Mouse (Mus musculus): ENCODE results near the gene Kdf1. TPM values are rescaled to one million over a fixed set of nuclear protein-coding genes. Genes with fewer than 3 reads are reported as not detected.

Kdf1 gene
- total and polyA plus RNA-seq, 2 experiments from 2014 or later: 0.26 to 0.60 TPM

- peak; percentile 51 for DNase-seq (ENCODE audit: low spot score)
- ATAC-seq: no peak
- H3K27ac ChIP-seq: no peak overlapping the region
- H3K9ac ChIP-seq (replicated peaks; ENCODE audit: low read length): no peak overlapping the region
- WGBS: 20% methylated on average over 7 of the region's 7 CpGs
- TF ChIP-seq CTCF (IDR thresholded peaks at IDR 0.05; ENCODE audit: low read depth): peak; percentile 43
- no peaks in the 10 kb centered on the region for H3K4me1 ChIP-seq (ENCODE audit: insufficient read depth, low read length)
- peaks cover 19% of the 10 kb centered on the region; the same call in 1 of the 2 replicates for H3K27me3 ChIP-seq (ENCODE audit: insufficient read depth, low read length)
- H3K4me2 ChIP-seq (ENCODE audit: low read depth, low read length): peak overlapping the region; percentile 89
- H3K9me3 ChIP-seq (ENCODE audit: low read length): no peaks in the 10 kb centered on the region
- no peaks in the 10 kb centered on the region for H3K36me3 ChIP-seq (ENCODE audit: insufficient read depth, low read length)
- H3K4me3 ChIP-seq (ENCODE audit: low read length): no peak overlapping the region
Measured at GRCm38 (mm10) chr4:133495711-133496110, 23.1 kb upstream of the Kdf1 start.

- WGBS: 21% methylated on average over 6 of the region's 6 CpGs
- no peak for ATAC-seq
- no peaks in the 10 kb centered on the region for H3K4me1 ChIP-seq (ENCODE audit: insufficient read depth, low read length)
- H3K36me3 ChIP-seq (ENCODE audit: insufficient read depth, low read length): no peaks in the 10 kb centered on the region
- no peak overlapping the region for H3K27ac ChIP-seq
- no peaks in the 10 kb centered on the region for H3K9me3 ChIP-seq (ENCODE audit: low read length)
- peaks cover 19% of the 10 kb centered on the region; the same call in 1 of the 2 replicates for H3K27me3 ChIP-seq (ENCODE audit: insufficient read depth, low read length)
- DNase-seq (ENCODE audit: low spot score): no peak
- TF ChIP-seq CTCF (IDR thresholded peaks at IDR 0.05; ENCODE audit: low read depth): no peak
- peak overlapping the region; percentile 66 for H3K4me3 ChIP-seq (ENCODE audit: low read length)
- H3K9ac ChIP-seq (replicated peaks; ENCODE audit: low read length): peak overlapping the region; percentile 77; the same call in 1 of the 2 replicates
- peak overlapping the region; percentile 89 for H3K4me2 ChIP-seq (ENCODE audit: low read depth, low read length)
Measured at GRCm38 (mm10) chr4:133496738-133497445, 21.9 kb upstream of the Kdf1 start.

GRCm38 (mm10) chr4:133497461-133498159 lies 21.2 kb upstream of the Kdf1 start:
- WGBS: under 1% methylated on average over 67 of the region's 70 CpGs
- DNase-seq (ENCODE audit: low spot score) (peak; percentile 49), ATAC-seq (peak; percentile 27)
- Histone ChIP-seq H3K4me2 (ENCODE audit: low read depth, low read length) (peak overlapping the region; percentile 89), H3K27ac (peak overlapping the region; percentile 49; the same call in 1 of the 2 replicates), H3K27me3 (ENCODE audit: insufficient read depth, low read length) (peaks cover 19% of the 10 kb centered on the region; the same call in 1 of the 2 replicates), H3K36me3 (ENCODE audit: insufficient read depth, low read length) (no peaks in the 10 kb centered on the region), H3K4me3 (ENCODE audit: low read length) (peak overlapping the region; percentile 66), H3K4me1 (ENCODE audit: insufficient read depth, low read length) (no peaks in the 10 kb centered on the region), H3K9ac (replicated peaks; ENCODE audit: low read length) (peak overlapping the region; percentile 77), H3K9me3 (ENCODE audit: low read length) (no peaks in the 10 kb centered on the region)
- TF ChIP-seq CTCF (IDR thresholded peaks at IDR 0.05; ENCODE audit: low read depth): no peak

- peaks cover 19% of the 10 kb centered on the region; the same call in 1 of the 2 replicates for H3K27me3 ChIP-seq (ENCODE audit: insufficient read depth, low read length)
Measured at GRCm38 (mm10) chr4:133498160-133498724, 20.5 kb upstream of the Kdf1 start, which contains the start of gene Trnp1. TSS of gene Trnp1 (minus strand) at chr4:133498550.

GRCm38 (mm10) chr4:133501514-133501913 lies 17.2 kb upstream of the Kdf1 start:
- H3K4me1 ChIP-seq (ENCODE audit: insufficient read depth, low read length): no peaks in the 10 kb centered on the region
- TF ChIP-seq CTCF (IDR thresholded peaks at IDR 0.05; ENCODE audit: low read depth): no peak
- ATAC-seq (no peak), DNase-seq (ENCODE audit: low spot score) (no peak)
- H3K4me3 ChIP-seq (ENCODE audit: low read length): no peak overlapping the region
- 61% methylated on average over 7 of the region's 7 CpGs for WGBS
- no peak overlapping the region for H3K9ac ChIP-seq (replicated peaks; ENCODE audit: low read length)
- H3K4me2 ChIP-seq (ENCODE audit: low read depth, low read length): no peak overlapping the region
- H3K9me3 ChIP-seq (ENCODE audit: low read length): no peaks in the 10 kb centered on the region
- no peaks in the 10 kb centered on the region for H3K36me3 ChIP-seq (ENCODE audit: insufficient read depth, low read length)
- H3K27me3 ChIP-seq (ENCODE audit: insufficient read depth, low read length): peaks cover 19% of the 10 kb centered on the region; the same call in 1 of the 2 replicates
- H3K27ac ChIP-seq: no peak overlapping the region

More at GRCm38 (mm10) chr4:133498160-133498724, 20.5 kb upstream of the Kdf1 start, which contains the start of gene Trnp1:
- Histone ChIP-seq H3K4me2 (ENCODE audit: low read depth, low read length) (peak within 1 kb of the TSS; percentile 89), H3K4me1 (ENCODE audit: insufficient read depth, low read length) (no peaks in the 10 kb centered on the region), H3K36me3 (ENCODE audit: insufficient read depth, low read length) (no peaks in the 10 kb centered on the region), H3K9ac (replicated peaks; ENCODE audit: low read length) (peak within 1 kb of the TSS; percentile 77), H3K9me3 (ENCODE audit: low read length) (no peaks in the 10 kb centered on the region), H3K27ac (peak within 1 kb of the TSS; percentile 49; the same call in 1 of the 2 replicates), H3K4me3 (ENCODE audit: low read length) (peak within 1 kb of the TSS; percentile 66)
- peak; percentile 87 for ATAC-seq
- DNase-seq (ENCODE audit: low spot score): peak; percentile 91
- TF ChIP-seq CTCF (IDR thresholded peaks at IDR 0.05; ENCODE audit: low read depth): no peak
- WGBS: under 1% methylated on average over 37 of the region's 53 CpGs

- 48% methylated on average over 5 of the region's 5 CpGs for WGBS
- no peak overlapping the region for H3K4me2 ChIP-seq (ENCODE audit: low read depth, low read length)
Measured at GRCm38 (mm10) chr4:133504300-133504699, 14.5 kb upstream of the Kdf1 start.

More at GRCm38 (mm10) chr4:133504300-133504699, 14.5 kb upstream of the Kdf1 start:
- Histone ChIP-seq H3K27ac (no peak overlapping the region), H3K9me3 (ENCODE audit: low read length) (no peaks in the 10 kb centered on the region), H3K36me3 (ENCODE audit: insufficient read depth, low read length) (no peaks in the 10 kb centered on the region), H3K4me3 (ENCODE audit: low read length) (no peak overlapping the region), H3K27me3 (ENCODE audit: insufficient read depth, low read length) (peaks cover 15% of the 10 kb centered on the region; the same call in 1 of the 2 replicates), H3K9ac (replicated peaks; ENCODE audit: low read length) (no peak overlapping the region), H3K4me1 (ENCODE audit: insufficient read depth, low read length) (peaks cover 4% of the 10 kb centered on the region)
- ATAC-seq (no peak), DNase-seq (ENCODE audit: low spot score) (no peak)
- no peak for TF ChIP-seq CTCF (IDR thresholded peaks at IDR 0.05; ENCODE audit: low read depth)

All from hindbrain, postnatal 0 days (tissue).